Mouse (Mus musculus): ENCODE measurements around the gene Mfsd4b2. TPM values are rescaled to one million over a fixed set of nuclear protein-coding genes. Genes with fewer than 3 reads are reported as not detected.
"Not testable (repeated sequence)": the region's sequence is repeated elsewhere in the genome, so short reads cannot be mapped to it uniquely, and the experiment has no call there.

Mfsd4b2 gene
- polyA plus RNA-seq, 1 experiment, result not detected

GRCm38 (mm10) chr10:39955163-39955562 lies 28.4 kb upstream of the Mfsd4b2 start:
- Histone ChIP-seq H3K27ac (ENCODE audit: insufficient read depth, low read depth, low read length) (no peak overlapping the region), H3K4me1 (ENCODE audit: control insufficient read depth, insufficient read depth, low read length) (peaks cover 5% of the 10 kb centered on the region), H3K4me3 (ENCODE audit: insufficient read depth, low read depth, low read length) (no peak overlapping the region)
- WGBS, result 82% methylated on average over 2 of the region's 2 CpGs
- no peak for TF ChIP-seq POLR2A (IDR thresholded peaks at IDR 0.05; ENCODE audit: insufficient read depth, low read depth, low read length)
- TF ChIP-seq CTCF (IDR thresholded peaks at IDR 0.05; ENCODE audit: insufficient read depth, low read depth, low read length), result no peak

GRCm38 (mm10) chr10:39949377-39949954 lies 22.7 kb upstream of the Mfsd4b2 start:
- Histone ChIP-seq H3K4me1 (ENCODE audit: control insufficient read depth, insufficient read depth, low read length) (no peaks in the 10 kb centered on the region), H3K4me3 (ENCODE audit: insufficient read depth, low read depth, low read length) (no peak overlapping the region), H3K27ac (ENCODE audit: insufficient read depth, low read depth, low read length) (no peak overlapping the region)
- 94% methylated on average over 2 of the region's 2 CpGs for WGBS
- TF ChIP-seq POLR2A (IDR thresholded peaks at IDR 0.05; ENCODE audit: insufficient read depth, low read depth, low read length) (no peak), CTCF (IDR thresholded peaks at IDR 0.05; ENCODE audit: insufficient read depth, low read depth, low read length) (no peak)

- not testable (repeated sequence) for H3K27ac ChIP-seq (ENCODE audit: insufficient read depth, low read depth, low read length); H3K4me1 ChIP-seq (ENCODE audit: control insufficient read depth, insufficient read depth, low read length); H3K4me3 ChIP-seq (ENCODE audit: insufficient read depth, low read depth, low read length)
- WGBS, result 72% methylated on average over 3 of the region's 3 CpGs
Observed at GRCm38 (mm10) chr10:39947195-39947594, 20.5 kb upstream of the Mfsd4b2 start.

GRCm38 (mm10) chr10:39936553-39936952 lies 9.8 kb upstream of the Mfsd4b2 start:
- no peak for TF ChIP-seq POLR2A (IDR thresholded peaks at IDR 0.05; ENCODE audit: insufficient read depth, low read depth, low read length)
- no peak for TF ChIP-seq CTCF (IDR thresholded peaks at IDR 0.05; ENCODE audit: insufficient read depth, low read depth, low read length)
- no peaks in the 10 kb centered on the region for H3K4me1 ChIP-seq (ENCODE audit: control insufficient read depth, insufficient read depth, low read length)
- H3K4me3 ChIP-seq (ENCODE audit: insufficient read depth, low read depth, low read length), result no peak overlapping the region
- whole genome bisulfite sequencing, result 88% methylated on average over 7 of the region's 7 CpGs
- no peak overlapping the region for H3K27ac ChIP-seq (ENCODE audit: insufficient read depth, low read depth, low read length)

- WGBS, result 80% methylated on average over 8 of the region's 8 CpGs
- H3K27ac ChIP-seq (ENCODE audit: insufficient read depth, low read depth, low read length); H3K4me1 ChIP-seq (ENCODE audit: control insufficient read depth, insufficient read depth, low read length); H3K4me3 ChIP-seq (ENCODE audit: insufficient read depth, low read depth, low read length): not testable (repeated sequence)
Observed at GRCm38 (mm10) chr10:39924556-39924955, 2.2 kb downstream of the Mfsd4b2 start.

- TF ChIP-seq POLR2A (IDR thresholded peaks at IDR 0.05; ENCODE audit: insufficient read depth, low read depth, low read length) (no peak), CTCF (IDR thresholded peaks at IDR 0.05; ENCODE audit: insufficient read depth, low read depth, low read length) (no peak)
Observed at GRCm38 (mm10) chr10:39912616-39913015, 14.1 kb downstream of the Mfsd4b2 start.

GRCm38 (mm10) chr10:39908768-39909441 lies 17.8 kb downstream of the Mfsd4b2 start:
- no peak overlapping the region for H3K4me3 ChIP-seq (ENCODE audit: insufficient read depth, low read depth, low read length)
- 72% methylated on average over 13 of the region's 13 CpGs for WGBS
- no peak overlapping the region for H3K27ac ChIP-seq (ENCODE audit: insufficient read depth, low read depth, low read length)
- no peak for TF ChIP-seq POLR2A (IDR thresholded peaks at IDR 0.05; ENCODE audit: insufficient read depth, low read depth, low read length)
- H3K4me1 ChIP-seq (ENCODE audit: control insufficient read depth, insufficient read depth, low read length), result no peaks in the 10 kb centered on the region

More at GRCm38 (mm10) chr10:39912616-39913015, 14.1 kb downstream of the Mfsd4b2 start:
- H3K4me1 ChIP-seq (ENCODE audit: control insufficient read depth, insufficient read depth, low read length), result no peaks in the 10 kb centered on the region
- H3K27ac ChIP-seq (ENCODE audit: insufficient read depth, low read depth, low read length), result no peak overlapping the region
- no peak overlapping the region for H3K4me3 ChIP-seq (ENCODE audit: insufficient read depth, low read depth, low read length)

- TF ChIP-seq POLR2A (IDR thresholded peaks at IDR 0.05; ENCODE audit: insufficient read depth, low read depth, low read length) (no peak), CTCF (IDR thresholded peaks at IDR 0.05; ENCODE audit: insufficient read depth, low read depth, low read length) (no peak)
- Histone ChIP-seq H3K4me1 (ENCODE audit: control insufficient read depth, insufficient read depth, low read length) (no peaks in the 10 kb centered on the region), H3K27ac (ENCODE audit: insufficient read depth, low read depth, low read length) (no peak overlapping the region), H3K4me3 (ENCODE audit: insufficient read depth, low read depth, low read length) (no peak overlapping the region)
- 85% methylated on average over 10 of the region's 10 CpGs for WGBS
Observed at GRCm38 (mm10) chr10:39906799-39907658, 19.7 kb downstream of the Mfsd4b2 start.

GRCm38 (mm10) chr10:39904191-39904590 lies 22.5 kb downstream of the Mfsd4b2 start:
- H3K27ac ChIP-seq (ENCODE audit: insufficient read depth, low read depth, low read length), result no peak overlapping the region
- WGBS, result 72% methylated on average over 3 of the region's 3 CpGs
- H3K4me3 ChIP-seq (ENCODE audit: insufficient read depth, low read depth, low read length), result no peak overlapping the region
- no peaks in the 10 kb centered on the region for H3K4me1 ChIP-seq (ENCODE audit: control insufficient read depth, insufficient read depth, low read length)
- TF ChIP-seq POLR2A (IDR thresholded peaks at IDR 0.05; ENCODE audit: insufficient read depth, low read depth, low read length), result no peak
- TF ChIP-seq CTCF (IDR thresholded peaks at IDR 0.05; ENCODE audit: insufficient read depth, low read depth, low read length), result no peak
